Mouse (Mus musculus): ENCODE measurements at regions not wholly inside any gene's neighbourhood (a gene's known extent, or its start where the extent isn't known, plus 50 kb on each side); places are given as distances from the start of the nearest gene placed in this dataset.

GRCm38 (mm10) chr13:116497659-116498414, 188.3 kb upstream of the Isl1 start:
- TF ChIP-seq MYOD1 (IDR thresholded peaks at IDR 0.05; ENCODE audit: control insufficient read depth in 1 of 3, insufficient read length in 2 of 3, low read depth in 2 of 3) = no peak
- no peak for TF ChIP-seq POLR2A (IDR thresholded peaks at IDR 0.05; ENCODE audit: insufficient read length, low read depth)
- TF ChIP-seq USF1 (IDR thresholded peaks at IDR 0.05; ENCODE audit: low read depth) = no peak
- TF ChIP-seq MYOG (IDR thresholded peaks at IDR 0.05; ENCODE audit: control insufficient read depth in 1 of 3, insufficient read depth in 1 of 3, insufficient read length in 2 of 3, low read depth in 2 of 3) = no peak

Measured in myocyte (in vitro differentiated cells).